In genomic region chr13:91157941-91158340, GRCm38 (mm10) we compare ENCODE assay signal across 14 mouse cellular contexts.
DNase-seq lines count a peak whose midpoint lies in the region.
"Had no signal": no experiment of that assay in that cellular context is flagged by ENCODE, and none has a peak within 500 bp of the region (broad histone marks: within the 10 kb centered on the region; RNA-seq: fewer than 3 reads in every experiment).

No protein-coding gene starts in this region.

- peak; percentile 50 for DNase-seq in heart, adult 11 months
- DNase-seq in heart, postnatal 4 days = no peak
- peak; percentile 40 for DNase-seq in adrenal gland, postnatal 10 days
- DNase-seq in adrenal gland, postnatal 36 days = peak; percentile 65 to 74
- DNase-seq in left cerebral cortex, adult 18-20 months (ENCODE audit: low spot score in 2 of 2) = no peak
- DNase-seq in ovary, postnatal 14 days (ENCODE audit: low spot score) = no peak
- DNase-seq: cerebellum, adult 11-12 months; cerebellum, adult 8-10 months; cerebellum, postnatal 10 days; cerebellum, postnatal 36 days; embryo, embryonic 11 days; gastrocnemius, postnatal 10 days; gastrocnemius, postnatal 36 days; kidney, adult 11 months had no signal

Comparison
In these comparisons a context has a peak if more than half of its experiments do, and no peak if none do; other contexts are left out.
1. DNase-seq: peak in heart, adult 11 months (single experiment), adrenal gland, postnatal 10 days (single experiment) and adrenal gland, postnatal 36 days (2 of 2); none in heart, postnatal 4 days (single experiment), left cerebral cortex, adult 18-20 months (0 of 2) and ovary, postnatal 14 days (single experiment).